Mouse (Mus musculus): Measurements from ENCODE around the gene Grip1. TPM values are rescaled to one million over a fixed set of nuclear protein-coding genes. Genes with fewer than 3 reads are reported as not detected.

Grip1 gene
- polyA plus RNA-seq, 1 experiment from 2014 or later: 0.86 TPM

DNA sequence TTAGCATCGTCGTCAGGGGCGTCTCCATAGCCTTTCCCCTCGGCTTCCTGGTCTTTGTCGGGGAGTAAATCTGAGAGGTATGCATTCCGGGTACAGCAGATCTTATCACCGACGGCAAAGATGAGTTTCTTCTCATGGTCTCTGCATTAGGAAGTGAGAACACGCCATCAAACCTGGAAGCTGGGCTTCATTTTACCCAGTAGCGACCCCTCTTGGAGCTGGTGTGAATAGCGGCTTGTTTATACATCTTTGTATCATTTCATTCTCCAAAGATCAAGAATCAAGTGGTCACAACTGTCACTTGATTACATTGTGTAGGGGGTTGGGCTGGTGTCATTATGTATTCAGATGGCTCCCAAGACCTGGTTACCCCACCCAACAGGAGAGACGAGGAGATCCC is 638.9 kb downstream of the Grip1 start:
- H3K4me2 ChIP-seq (ENCODE audit: low read depth, low read length): no peak overlapping the region
- H3K4me1 ChIP-seq (ENCODE audit: insufficient read depth): no peaks in the 10 kb centered on the region
- no peak overlapping the region for H3K4me3 ChIP-seq (ENCODE audit: low read depth, low read length)
- no peak overlapping the region for H3K27ac ChIP-seq (ENCODE audit: low read depth)
- DNase-seq (no peak), ATAC-seq (no peak)
- H3K9me3 ChIP-seq (ENCODE audit: low read length): no peaks in the 10 kb centered on the region
- no peaks in the 10 kb centered on the region for H3K27me3 ChIP-seq (ENCODE audit: insufficient read depth, low read length)
- WGBS (ENCODE audit: insufficient replicate concordance): 85% methylated on average over 12 of the region's 12 CpGs
- TF ChIP-seq CTCF (IDR thresholded peaks at IDR 0.05; ENCODE audit: low read depth) (peak; percentile 15; the same call in 1 of the 2 replicates), EP300 (IDR thresholded peaks at IDR 0.05; ENCODE audit: low read depth) (no peak)
- H3K9ac ChIP-seq (replicated peaks): no peak overlapping the region
- H3K36me3 ChIP-seq (replicated peaks; ENCODE audit: insufficient read depth, low read length): peaks cover 59% of the 10 kb centered on the region

DNA sequence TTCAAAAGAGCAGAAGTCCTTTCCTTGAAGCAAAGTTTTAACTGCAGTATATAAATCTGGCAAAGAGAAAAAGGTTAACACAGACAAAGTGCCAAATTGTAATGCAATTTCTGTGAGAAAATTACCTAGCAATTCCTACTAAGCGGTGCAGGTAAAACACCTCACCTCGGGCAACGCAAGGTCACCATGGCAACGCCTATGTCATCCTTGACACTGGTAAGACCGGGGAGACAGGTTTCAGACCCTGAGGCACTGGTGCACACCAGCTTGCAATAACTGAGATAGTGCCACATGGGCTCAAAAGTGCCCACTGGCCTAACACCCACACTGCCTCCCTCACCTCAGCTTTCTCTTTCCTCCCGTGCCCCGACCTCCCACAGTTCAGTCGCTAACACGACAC is 641.5 kb downstream of the Grip1 start:
- TF ChIP-seq EP300 (IDR thresholded peaks at IDR 0.05; ENCODE audit: low read depth): no peak
- no peak for TF ChIP-seq CTCF (IDR thresholded peaks at IDR 0.05; ENCODE audit: low read depth)
- Histone ChIP-seq H3K9ac (replicated peaks) (no peak overlapping the region), H3K27ac (ENCODE audit: low read depth) (no peak overlapping the region), H3K4me1 (ENCODE audit: insufficient read depth) (no peaks in the 10 kb centered on the region), H3K36me3 (replicated peaks; ENCODE audit: insufficient read depth, low read length) (peaks cover 46% of the 10 kb centered on the region), H3K27me3 (ENCODE audit: insufficient read depth, low read length) (no peaks in the 10 kb centered on the region), H3K4me2 (ENCODE audit: low read depth, low read length) (no peak overlapping the region), H3K4me3 (ENCODE audit: low read depth, low read length) (no peak overlapping the region), H3K9me3 (ENCODE audit: low read length) (no peaks in the 10 kb centered on the region)
- DNase-seq (no peak), ATAC-seq (no peak)
- 92% methylated on average over 9 of the region's 9 CpGs for WGBS (ENCODE audit: insufficient replicate concordance)

DNA sequence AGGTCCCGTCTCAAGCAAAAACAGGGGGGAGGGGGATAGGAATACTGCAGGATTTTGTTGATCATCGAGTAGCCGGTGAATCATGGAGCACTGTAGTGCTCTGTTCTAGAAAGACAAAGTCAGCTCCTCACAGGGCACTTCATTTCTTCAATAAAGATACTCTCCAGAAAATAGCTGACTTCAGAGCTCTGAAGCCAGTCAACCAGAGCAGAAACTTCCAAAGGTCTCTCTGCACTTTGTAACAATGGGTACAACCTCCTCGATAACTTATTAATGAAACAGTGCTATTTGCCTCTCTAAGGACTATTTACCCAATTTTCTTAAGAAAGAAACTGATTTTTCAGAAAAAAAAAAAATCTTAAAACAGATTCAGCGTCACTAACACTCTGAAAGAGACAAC is 642.1 kb downstream of the Grip1 start:
- no peak for TF ChIP-seq EP300 (IDR thresholded peaks at IDR 0.05; ENCODE audit: low read depth)
- TF ChIP-seq CTCF (IDR thresholded peaks at IDR 0.05; ENCODE audit: low read depth): no peak
- no peak for DNase-seq
- Histone ChIP-seq H3K4me2 (ENCODE audit: low read depth, low read length) (no peak overlapping the region), H3K4me3 (ENCODE audit: low read depth, low read length) (no peak overlapping the region), H3K4me1 (ENCODE audit: insufficient read depth) (no peaks in the 10 kb centered on the region), H3K36me3 (replicated peaks; ENCODE audit: insufficient read depth, low read length) (peaks cover 48% of the 10 kb centered on the region), H3K27ac (ENCODE audit: low read depth) (no peak overlapping the region), H3K9me3 (ENCODE audit: low read length) (no peaks in the 10 kb centered on the region), H3K27me3 (ENCODE audit: insufficient read depth, low read length) (no peaks in the 10 kb centered on the region), H3K9ac (replicated peaks) (no peak overlapping the region)
- 86% methylated on average over 5 of the region's 5 CpGs for WGBS (ENCODE audit: insufficient replicate concordance)
- ATAC-seq: no peak

DNA sequence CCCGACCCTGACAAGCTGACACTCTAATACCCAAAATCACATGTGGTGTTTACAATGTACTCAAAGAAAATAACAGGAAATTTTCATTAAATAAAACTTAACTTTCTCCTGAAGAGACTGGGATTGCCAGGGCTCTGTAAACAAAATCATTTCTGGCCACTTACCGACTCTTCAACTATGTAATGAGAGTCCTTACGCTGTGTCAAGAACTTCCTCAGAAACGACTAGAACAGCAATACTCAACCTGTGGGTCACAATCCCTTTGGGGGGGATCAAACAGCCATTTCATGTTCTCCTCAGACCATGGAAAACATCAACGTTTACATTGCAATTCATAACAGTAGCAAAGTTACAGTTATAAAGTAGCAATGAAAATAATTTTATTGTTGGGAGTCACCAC is 643.9 kb downstream of the Grip1 start:
- TF ChIP-seq CTCF (IDR thresholded peaks at IDR 0.05; ENCODE audit: low read depth) (no peak), EP300 (IDR thresholded peaks at IDR 0.05; ENCODE audit: low read depth) (no peak)
- ATAC-seq (no peak), DNase-seq (no peak)
- Histone ChIP-seq H3K9me3 (ENCODE audit: low read length) (no peaks in the 10 kb centered on the region), H3K4me2 (ENCODE audit: low read depth, low read length) (no peak overlapping the region), H3K9ac (replicated peaks) (no peak overlapping the region), H3K4me3 (ENCODE audit: low read depth, low read length) (no peak overlapping the region), H3K27ac (ENCODE audit: low read depth) (no peak overlapping the region), H3K4me1 (ENCODE audit: insufficient read depth) (no peaks in the 10 kb centered on the region), H3K36me3 (replicated peaks; ENCODE audit: insufficient read depth, low read length) (peaks cover 44% of the 10 kb centered on the region), H3K27me3 (ENCODE audit: insufficient read depth, low read length) (no peaks in the 10 kb centered on the region)
- WGBS (ENCODE audit: insufficient replicate concordance): 84% methylated on average over 5 of the region's 5 CpGs

DNA sequence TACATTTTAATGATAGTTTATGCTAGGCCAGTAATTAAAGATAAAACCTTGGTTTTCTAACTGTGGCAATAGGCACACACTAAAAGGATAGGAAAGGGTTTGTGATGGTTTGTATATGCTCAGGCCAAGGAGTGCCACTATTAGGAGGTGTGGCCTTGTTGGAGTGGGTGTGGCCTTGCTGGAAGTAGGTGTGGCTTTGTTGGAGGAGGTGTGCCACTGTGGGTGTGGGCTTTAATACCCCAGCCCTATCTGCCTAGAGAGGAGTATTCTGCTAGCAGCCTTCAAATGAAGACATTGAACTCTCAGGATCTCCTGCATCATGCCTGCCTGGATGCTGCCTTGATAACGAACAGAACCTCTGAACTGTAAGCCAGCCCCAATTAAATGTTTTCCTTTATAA is 647.2 kb downstream of the Grip1 start:
- no peaks in the 10 kb centered on the region for H3K9me3 ChIP-seq (ENCODE audit: low read length)
- H3K27me3 ChIP-seq (ENCODE audit: insufficient read depth, low read length): no peaks in the 10 kb centered on the region
- TF ChIP-seq EP300 (IDR thresholded peaks at IDR 0.05; ENCODE audit: low read depth) (no peak), CTCF (IDR thresholded peaks at IDR 0.05; ENCODE audit: low read depth) (no peak)
- 94% methylated on average over 1 of the region's 1 CpGs for WGBS (ENCODE audit: insufficient replicate concordance)
- H3K4me3 ChIP-seq (ENCODE audit: low read depth, low read length): no peak overlapping the region
- no peaks in the 10 kb centered on the region for H3K4me1 ChIP-seq (ENCODE audit: insufficient read depth)
- no peak for ATAC-seq
- H3K36me3 ChIP-seq (replicated peaks; ENCODE audit: insufficient read depth, low read length): peaks cover 57% of the 10 kb centered on the region
- no peak overlapping the region for H3K4me2 ChIP-seq (ENCODE audit: low read depth, low read length)
- no peak overlapping the region for H3K27ac ChIP-seq (ENCODE audit: low read depth)
- H3K9ac ChIP-seq (replicated peaks): no peak overlapping the region
- DNase-seq: no peak

DNA sequence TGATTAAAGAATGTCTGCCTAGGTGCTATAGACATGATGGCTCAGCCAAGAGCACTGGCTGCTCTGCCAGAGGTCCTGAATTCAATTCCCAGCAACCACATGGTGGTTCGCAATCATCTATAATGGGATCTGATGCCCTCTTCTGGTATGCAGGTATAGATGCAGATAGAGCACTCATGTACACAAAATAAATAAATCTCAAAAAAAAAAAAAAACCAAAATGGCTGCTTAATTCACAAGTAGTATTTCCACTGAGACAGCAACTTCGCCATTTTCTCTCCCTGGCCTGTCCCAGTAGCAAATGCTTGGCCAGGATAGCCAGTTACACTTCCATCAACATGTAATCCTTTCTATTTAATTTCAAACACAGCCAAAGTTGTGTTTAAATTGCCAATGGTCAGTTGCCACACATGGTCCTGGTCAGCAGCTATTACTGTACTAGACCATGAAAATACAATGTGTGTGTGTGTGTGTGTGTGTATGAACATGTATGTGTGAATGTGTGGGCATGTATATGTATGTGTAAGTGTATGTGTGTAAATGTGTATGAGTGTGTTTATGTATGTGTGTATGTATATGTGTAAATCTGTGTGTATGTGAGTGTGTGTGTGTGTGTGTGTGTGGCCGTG is 658.2 kb downstream of the Grip1 start:
- DNase-seq (no peak), ATAC-seq (no peak)
- Histone ChIP-seq H3K9ac (replicated peaks) (peak overlapping the region; percentile 87), H3K4me3 (ENCODE audit: low read depth, low read length) (peak overlapping the region; percentile 83), H3K9me3 (ENCODE audit: low read length) (no peaks in the 10 kb centered on the region), H3K4me1 (ENCODE audit: insufficient read depth) (peaks cover 4% of the 10 kb centered on the region; the same call in 1 of the 2 replicates), H3K36me3 (replicated peaks; ENCODE audit: insufficient read depth, low read length) (peaks cover 11% of the 10 kb centered on the region), H3K4me2 (ENCODE audit: low read depth, low read length) (peak overlapping the region; percentile 74), H3K27me3 (ENCODE audit: insufficient read depth, low read length) (no peaks in the 10 kb centered on the region), H3K27ac (ENCODE audit: low read depth) (peak overlapping the region; percentile 99)
- TF ChIP-seq CTCF (IDR thresholded peaks at IDR 0.05; ENCODE audit: low read depth) (peak; percentile 29), EP300 (IDR thresholded peaks at IDR 0.05; ENCODE audit: low read depth) (no peak)
- 59% methylated on average over 3 of the region's 3 CpGs for WGBS (ENCODE audit: insufficient replicate concordance)

Measured in liver, postnatal 0 days (tissue).